Mouse (Mus musculus): ENCODE results near the gene Laptm4a.

DNA sequence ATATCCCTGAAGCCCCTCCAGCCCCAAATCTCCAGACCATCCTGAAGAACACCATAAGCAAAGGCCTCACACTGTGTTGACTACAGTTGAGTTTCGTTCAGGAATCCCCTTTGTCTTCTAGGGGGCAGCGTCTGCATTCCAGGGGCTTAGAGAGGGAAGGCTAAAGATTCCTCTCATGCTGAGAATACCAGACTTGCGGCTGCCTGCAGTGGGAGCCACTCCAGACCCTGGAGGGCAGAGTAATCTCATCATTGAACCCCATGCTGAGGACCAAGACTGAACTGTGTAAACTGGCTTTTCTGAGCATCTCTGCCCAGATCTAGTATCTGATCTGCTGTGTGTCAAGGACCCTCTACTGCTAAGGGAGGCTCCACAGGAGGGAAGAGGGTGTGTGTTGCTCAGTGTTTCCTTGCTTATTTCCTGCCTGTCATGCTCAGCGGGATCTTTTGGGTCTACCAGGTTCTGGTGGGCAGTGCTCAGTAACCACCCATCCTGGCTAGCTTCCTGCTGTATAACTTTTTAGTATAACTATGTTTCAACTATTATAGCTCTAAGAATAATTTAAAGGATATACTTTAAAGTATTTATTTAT, 21.3 kb upstream of the Laptm4a start:
- TF ChIP-seq CTCF (IDR thresholded peaks at IDR 0.05; ENCODE audit: low read depth) (peak; percentile 8; the same call in 1 of the 2 replicates), EP300 (IDR thresholded peaks at IDR 0.05; ENCODE audit: low read depth) (no peak)
